Mouse (Mus musculus): ENCODE measurements at regions not wholly inside any gene's neighbourhood (a gene's known extent, or its start where the extent isn't known, plus 50 kb on each side); places are given as distances from the start of the nearest gene placed in this dataset.

GRCm38 (mm10) chr17:64406742-64407254, 75.1 kb upstream of the Pja2 start:
- H3K4me1 ChIP-seq (ENCODE audit: insufficient read depth): no peaks in the 10 kb centered on the region
- ATAC-seq (no peak), DNase-seq (no peak)
- H3K27me3 ChIP-seq (ENCODE audit: insufficient read depth, low read length): no peaks in the 10 kb centered on the region
- H3K36me3 ChIP-seq (replicated peaks; ENCODE audit: insufficient read depth, low read length): no peaks in the 10 kb centered on the region
- no peak overlapping the region for H3K4me3 ChIP-seq (ENCODE audit: low read depth, low read length)
- no peak overlapping the region for H3K4me2 ChIP-seq (ENCODE audit: low read depth, low read length)
- H3K27ac ChIP-seq (ENCODE audit: low read depth): no peak overlapping the region
- H3K9me3 ChIP-seq (ENCODE audit: low read length): no peaks in the 10 kb centered on the region
- 72% methylated on average over 5 of the region's 5 CpGs for WGBS (ENCODE audit: insufficient replicate concordance)
- no peak overlapping the region for H3K9ac ChIP-seq (replicated peaks)
- TF ChIP-seq CTCF (IDR thresholded peaks at IDR 0.05; ENCODE audit: low read depth) (no peak), EP300 (IDR thresholded peaks at IDR 0.05; ENCODE audit: low read depth) (no peak)

GRCm38 (mm10) chr17:64407255-64408011, 75.7 kb upstream of the Pja2 start:
- no peak for DNase-seq
- TF ChIP-seq EP300 (IDR thresholded peaks at IDR 0.05; ENCODE audit: low read depth): no peak
- no peak for TF ChIP-seq CTCF (IDR thresholded peaks at IDR 0.05; ENCODE audit: low read depth)
- Histone ChIP-seq H3K36me3 (replicated peaks; ENCODE audit: insufficient read depth, low read length) (no peaks in the 10 kb centered on the region), H3K9ac (replicated peaks) (no peak overlapping the region), H3K27me3 (ENCODE audit: insufficient read depth, low read length) (no peaks in the 10 kb centered on the region), H3K4me2 (ENCODE audit: low read depth, low read length) (no peak overlapping the region), H3K27ac (ENCODE audit: low read depth) (no peak overlapping the region), H3K4me3 (ENCODE audit: low read depth, low read length) (no peak overlapping the region), H3K9me3 (ENCODE audit: low read length) (no peaks in the 10 kb centered on the region), H3K4me1 (ENCODE audit: insufficient read depth) (no peaks in the 10 kb centered on the region)
- no peak for ATAC-seq
- WGBS (ENCODE audit: insufficient replicate concordance): 74% methylated on average over 13 of the region's 13 CpGs

- no peaks in the 10 kb centered on the region for H3K36me3 ChIP-seq (replicated peaks; ENCODE audit: insufficient read depth, low read length)
- H3K4me1 ChIP-seq (ENCODE audit: insufficient read depth): no peaks in the 10 kb centered on the region
- H3K9me3 ChIP-seq (ENCODE audit: low read length): no peaks in the 10 kb centered on the region
- H3K27ac ChIP-seq (ENCODE audit: low read depth): no peak overlapping the region
- H3K4me3 ChIP-seq (ENCODE audit: low read depth, low read length): no peak overlapping the region
- H3K27me3 ChIP-seq (ENCODE audit: insufficient read depth, low read length): no peaks in the 10 kb centered on the region
- 89% methylated on average over 1 of the region's 1 CpGs for WGBS (ENCODE audit: insufficient replicate concordance)
- no peak for TF ChIP-seq CTCF (IDR thresholded peaks at IDR 0.05; ENCODE audit: low read depth)
- no peak for TF ChIP-seq EP300 (IDR thresholded peaks at IDR 0.05; ENCODE audit: low read depth)
- no peak overlapping the region for H3K4me2 ChIP-seq (ENCODE audit: low read depth, low read length)
- no peak overlapping the region for H3K9ac ChIP-seq (replicated peaks)
- no peak for DNase-seq
- ATAC-seq: no peak
Observed at GRCm38 (mm10) chr17:64425811-64426210, 94.1 kb upstream of the Pja2 start.

GRCm38 (mm10) chr17:64426536-64426935, 94.8 kb upstream of the Pja2 start:
- 81% methylated on average over 5 of the region's 5 CpGs for WGBS (ENCODE audit: insufficient replicate concordance)
- TF ChIP-seq CTCF (IDR thresholded peaks at IDR 0.05; ENCODE audit: low read depth): no peak
- no peak for TF ChIP-seq EP300 (IDR thresholded peaks at IDR 0.05; ENCODE audit: low read depth)
- no peak for ATAC-seq
- DNase-seq: no peak
- Histone ChIP-seq H3K9me3 (ENCODE audit: low read length) (no peaks in the 10 kb centered on the region), H3K4me2 (ENCODE audit: low read depth, low read length) (no peak overlapping the region), H3K36me3 (replicated peaks; ENCODE audit: insufficient read depth, low read length) (no peaks in the 10 kb centered on the region), H3K27ac (ENCODE audit: low read depth) (no peak overlapping the region), H3K27me3 (ENCODE audit: insufficient read depth, low read length) (no peaks in the 10 kb centered on the region), H3K4me3 (ENCODE audit: low read depth, low read length) (no peak overlapping the region), H3K4me1 (ENCODE audit: insufficient read depth) (no peaks in the 10 kb centered on the region), H3K9ac (replicated peaks) (no peak overlapping the region)

GRCm38 (mm10) chr17:64439571-64439970, 107.9 kb upstream of the Pja2 start:
- no peaks in the 10 kb centered on the region for H3K4me1 ChIP-seq (ENCODE audit: insufficient read depth)
- no peaks in the 10 kb centered on the region for H3K36me3 ChIP-seq (replicated peaks; ENCODE audit: insufficient read depth, low read length)
- H3K27me3 ChIP-seq (ENCODE audit: insufficient read depth, low read length): no peaks in the 10 kb centered on the region
- H3K4me3 ChIP-seq (ENCODE audit: low read depth, low read length): no peak overlapping the region
- H3K27ac ChIP-seq (ENCODE audit: low read depth): no peak overlapping the region
- DNase-seq (no peak), ATAC-seq (no peak)
- WGBS (ENCODE audit: insufficient replicate concordance): 84% methylated on average over 1 of the region's 1 CpGs
- H3K4me2 ChIP-seq (ENCODE audit: low read depth, low read length): no peak overlapping the region
- no peak for TF ChIP-seq CTCF (IDR thresholded peaks at IDR 0.05; ENCODE audit: low read depth)
- TF ChIP-seq EP300 (IDR thresholded peaks at IDR 0.05; ENCODE audit: low read depth): no peak
- H3K9me3 ChIP-seq (ENCODE audit: low read length): no peaks in the 10 kb centered on the region
- H3K9ac ChIP-seq (replicated peaks): no peak overlapping the region

GRCm38 (mm10) chr17:64454736-64455135, 123.0 kb upstream of the Pja2 start:
- Histone ChIP-seq H3K4me1 (ENCODE audit: insufficient read depth) (no peaks in the 10 kb centered on the region), H3K27ac (ENCODE audit: low read depth) (no peak overlapping the region), H3K36me3 (replicated peaks; ENCODE audit: insufficient read depth, low read length) (no peaks in the 10 kb centered on the region), H3K4me3 (ENCODE audit: low read depth, low read length) (no peak overlapping the region), H3K9ac (replicated peaks) (no peak overlapping the region), H3K27me3 (ENCODE audit: insufficient read depth, low read length) (no peaks in the 10 kb centered on the region), H3K9me3 (ENCODE audit: low read length) (no peaks in the 10 kb centered on the region), H3K4me2 (ENCODE audit: low read depth, low read length) (no peak overlapping the region)
- ATAC-seq (no peak), DNase-seq (no peak)
- WGBS (ENCODE audit: insufficient replicate concordance): 59% methylated on average over 2 of the region's 2 CpGs
- TF ChIP-seq CTCF (IDR thresholded peaks at IDR 0.05; ENCODE audit: low read depth): no peak
- TF ChIP-seq EP300 (IDR thresholded peaks at IDR 0.05; ENCODE audit: low read depth): no peak

Data from liver, postnatal 0 days (tissue).